In genomic region chr15:101479007-101479665, GRCm38 (mm10) we compare ENCODE assay signal across 8 mouse cellular contexts. TPM values are rescaled to one million over a fixed set of nuclear protein-coding genes. Genes with fewer than 3 reads are reported as not detected.
A peak's percentile ranks its signal among the peaks of the same experiment; 100 is the strongest.
DNase-seq lines count a peak whose midpoint lies in the region.

No protein-coding gene starts in this region.

- DNase-seq in ES-CJ7 (ENCODE audit: low read depth, low spot score), result peak; percentile 41
- peak; percentile 14 for DNase-seq in cerebellum, adult 9-10 months
- DNase-seq in frontal cortex, postnatal 25 days (ENCODE audit: low spot score in 2 of 2), result peak; percentile 19 to 30
- DNase-seq in induced T-regulatory cell, adult 2 months (ENCODE audit: low read depth), result peak; percentile 46
- DNase-seq in left cerebral cortex, adult 8-10 months (ENCODE audit: low spot score in 2 of 2), result peak; percentile 25
- peak; percentile 63 for DNase-seq in lung, postnatal 36 days
- DNase-seq in right cerebral cortex, postnatal 10 days (ENCODE audit: low spot score in 2 of 2), result peak; percentile 46 to 64
- DNase-seq in c-Kit-positive CD71-positive TER-119-positive erythroid progenitor cells, embryonic 14.5 days (ENCODE audit: low spot score), result no peak

RNA-seq across cellular contexts. Expression of gene Krt86, which starts 5.9 kb away (rescaled TPM):
- total RNA-seq in left cerebral cortex, adult 8-10 months (2022), result not detected

RNA-seq across cellular contexts. Expression of gene Krt83, which starts 12.2 kb away (rescaled TPM):
- not detected for total RNA-seq in left cerebral cortex, adult 8-10 months (2022)

RNA-seq across cellular contexts. Expression of gene Krt81, which starts 15.6 kb away (rescaled TPM):
- not detected for total RNA-seq in left cerebral cortex, adult 8-10 months (2022)

RNA-seq across cellular contexts. Expression of gene Krt88, which starts 31.6 kb away (rescaled TPM):
- total RNA-seq in left cerebral cortex, adult 8-10 months (2022), result not detected

RNA-seq across cellular contexts. Expression of gene Gm49425, which starts 37.9 kb away (rescaled TPM):
- total RNA-seq in left cerebral cortex, adult 8-10 months (2022), result not detected
